Mouse (Mus musculus) spleen, adult 2 months (tissue): Measurements from ENCODE around the gene Ice1. TPM values are rescaled to one million over a fixed set of nuclear protein-coding genes. Genes with fewer than 3 reads are reported as not detected.
A peak's percentile ranks its signal among the peaks of the same experiment; 100 is the strongest.

ENCODE experiments used
- DNase-seq, 2 experiments: peaks; one replicate each; pipeline versions ENCODE4 v3.0.0 to v3.0.0-alpha.2; 2012 to 2021; ENCODE audit warnings: low spot score in 2 of 2, low read depth in 1 of 2
- H3K27ac ChIP-seq: fragments of 200-500 bp; 2 replicates; pipeline ENCODE4 v1.5.1; 2012; ENCODE audit warnings: low read length, inconsistent platforms; ENCODE audit not compliant: insufficient read depth
- H3K27me3 ChIP-seq: fragments of 200-500 bp; 2 replicates; pipeline ENCODE4 v1.6.1; 2012; ENCODE audit warnings: mild to moderate bottlenecking, moderate library complexity, low read length, inconsistent platforms; ENCODE audit not compliant: control insufficient read depth, insufficient read depth
- H3K36me3 ChIP-seq: fragments of 200-500 bp; 2 replicates; pipeline ENCODE4 v1.6.1; 2012; ENCODE audit warnings: mild to moderate bottlenecking, low read length, inconsistent platforms; ENCODE audit not compliant: control insufficient read depth, insufficient read depth
- H3K4me1 ChIP-seq: fragments of 200-500 bp; 2 replicates; pipeline ENCODE4 v1.6.1; 2011; ENCODE audit warnings: inconsistent platforms; ENCODE audit not compliant: control insufficient read depth, insufficient read depth, insufficient read length
- H3K4me3 ChIP-seq: fragments of 200-500 bp; 2 replicates; pipeline ENCODE4 v1.5.1; 2011; ENCODE audit warnings: mild to moderate bottlenecking, inconsistent platforms; ENCODE audit not compliant: insufficient read depth, insufficient read length; ENCODE audit errors: extremely low read depth
- CTCF ChIP-seq: fragments of 200-500 bp; IDR thresholded peaks from 2 replicates; pipeline ENCODE4 v1.5.1; 2011; ENCODE audit warnings: mild to moderate bottlenecking, inconsistent platforms; ENCODE audit not compliant: insufficient read depth, insufficient read length, insufficient replicate concordance; ENCODE audit errors: extremely low read depth
- POLR2A ChIP-seq: fragments of 200-500 bp; IDR thresholded peaks from 2 replicates; pipeline ENCODE4 v1.6.1; 2011; ENCODE audit warnings: low read depth, low read length, inconsistent platforms
- WGBS: fragments of 180-500 bp; shearing (Covaris S2); methylation state at CpG from one replicate; pipeline ENCODE4 v1.1.7; 2018; 5-methylcytosine and 5-hydroxymethylcytosine counted together
- polyA plus RNA-seq: library from polyadenylated mRNA; depleted of rRNA; stranded (reverse); fragments of >200 nt; gene quantifications from 2 replicates; pipeline ENCODE4 v1.2.3, GENCODE M21; 2012; rRNA removed

Gene Ice1
- 20.4 and 21.4 TPM in 2 replicates for polyA plus RNA-seq

DNA sequence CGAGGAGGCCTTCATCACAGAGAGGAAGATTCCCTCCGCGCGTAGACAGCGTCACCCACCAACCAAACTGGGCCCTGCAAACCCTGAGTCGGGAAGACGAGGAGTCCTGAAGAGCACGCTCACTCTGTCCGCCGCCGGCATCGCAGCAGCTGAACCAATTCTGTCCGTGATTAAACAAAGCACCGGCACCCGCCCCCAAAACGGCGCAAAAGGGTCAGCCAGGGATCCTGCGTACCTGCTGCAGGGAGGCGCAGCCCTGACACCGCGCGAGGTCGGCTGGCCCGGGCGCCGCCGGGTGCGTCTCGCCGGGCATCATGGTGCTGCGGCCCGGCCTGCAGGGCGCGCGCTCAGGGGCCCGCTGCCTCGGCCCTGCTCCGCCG, at the start of gene Ice1:
Gene Ice1, minus strand, starts transcription at position 353 of the 380 bp plus-strand sequence.
- H3K4me3 ChIP-seq = peak within 1 kb of the TSS; percentile 79
- H3K4me1 ChIP-seq = peaks cover 5% of the 10 kb centered on the region; the same call in 1 of the 2 replicates
- DNase-seq = no peak
- no peaks in the 10 kb centered on the region for H3K36me3 ChIP-seq
- peak within 1 kb of the TSS; percentile 98 for H3K27ac ChIP-seq
- TF ChIP-seq CTCF = no peak
- no peak for TF ChIP-seq POLR2A
- 1% methylated on average over 36 of the region's 39 CpGs for WGBS
- no peaks in the 10 kb centered on the region for H3K27me3 ChIP-seq

GRCm38 (mm10) chr13:70685825-70686224, 48.4 kb upstream of the Ice1 start:
- TF ChIP-seq POLR2A (no peak), CTCF (no peak)
- Histone ChIP-seq H3K4me3 (no peak overlapping the region), H3K27ac (no peak overlapping the region), H3K27me3 (no peaks in the 10 kb centered on the region), H3K4me1 (no peaks in the 10 kb centered on the region), H3K36me3 (no peaks in the 10 kb centered on the region)
- DNase-seq = no peak
- whole genome bisulfite sequencing = 87% methylated on average over 5 of the region's 5 CpGs

- Histone ChIP-seq H3K36me3 (no peaks in the 10 kb centered on the region), H3K4me3 (no peak overlapping the region), H3K27ac (no peak overlapping the region), H3K27me3 (no peaks in the 10 kb centered on the region), H3K4me1 (no peaks in the 10 kb centered on the region)
- TF ChIP-seq CTCF = no peak
- no peak for TF ChIP-seq POLR2A
- no peak for DNase-seq
- 85% methylated on average over 7 of the region's 7 CpGs for WGBS
These were observed 47.7 kb upstream of the Ice1 start for GRCm38 (mm10) chr13:70684976-70685609.

DNA sequence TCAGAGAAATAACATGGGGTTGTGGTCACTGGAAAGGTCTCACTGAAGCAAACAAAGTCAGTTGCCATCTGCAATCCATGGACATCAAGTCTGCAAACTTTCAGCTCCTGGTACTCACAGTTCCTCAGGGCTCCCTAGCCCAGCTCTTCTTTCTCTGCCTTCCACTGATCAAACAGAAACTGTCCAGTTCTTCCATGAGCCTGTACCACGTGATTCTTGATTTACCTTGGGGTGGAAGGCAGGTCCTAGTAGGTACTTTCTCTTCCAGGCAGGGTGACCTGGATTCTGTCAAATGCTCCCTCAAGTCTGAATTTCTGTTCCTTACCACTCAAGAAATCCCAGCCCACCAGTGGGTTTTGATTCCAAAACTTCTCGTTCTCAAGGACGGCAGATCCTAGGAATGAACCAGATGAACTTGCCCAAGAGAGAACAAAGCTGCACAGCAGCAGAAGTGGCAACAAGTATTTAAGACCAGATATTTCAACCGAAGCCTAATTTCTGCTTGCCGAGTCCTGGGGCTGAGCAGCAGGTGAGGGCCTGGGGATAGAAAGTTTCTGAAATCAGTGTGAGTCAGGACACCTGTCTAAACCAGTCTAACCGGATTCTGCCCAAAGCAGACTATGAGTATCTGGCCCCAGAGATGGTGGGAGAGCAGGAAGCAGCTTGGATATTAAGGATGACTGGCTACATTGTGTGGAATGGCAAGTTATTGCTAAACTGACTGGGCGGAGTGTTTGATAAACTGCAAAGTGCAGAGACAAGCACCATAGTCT, 44.2 kb upstream of the Ice1 start:
- Histone ChIP-seq H3K4me3 (no peak overlapping the region), H3K27ac (no peak overlapping the region), H3K36me3 (no peaks in the 10 kb centered on the region), H3K4me1 (no peaks in the 10 kb centered on the region), H3K27me3 (no peaks in the 10 kb centered on the region)
- TF ChIP-seq CTCF (no peak), POLR2A (no peak)
- whole genome bisulfite sequencing = 85% methylated on average over 7 of the region's 7 CpGs
- DNase-seq = no peak

GRCm38 (mm10) chr13:70680316-70680715, 42.9 kb upstream of the Ice1 start:
- TF ChIP-seq POLR2A = no peak
- no peak for TF ChIP-seq CTCF
- Histone ChIP-seq H3K4me3 (no peak overlapping the region), H3K4me1 (no peaks in the 10 kb centered on the region), H3K27me3 (no peaks in the 10 kb centered on the region), H3K36me3 (no peaks in the 10 kb centered on the region), H3K27ac (no peak overlapping the region)
- DNase-seq = no peak
- WGBS = 78% methylated on average over 3 of the region's 3 CpGs

GRCm38 (mm10) chr13:70677689-70678088, 40.3 kb upstream of the Ice1 start:
- H3K36me3 ChIP-seq = no peaks in the 10 kb centered on the region
- TF ChIP-seq POLR2A = no peak
- no peak for TF ChIP-seq CTCF
- WGBS = 75% methylated on average over 5 of the region's 5 CpGs
- no peaks in the 10 kb centered on the region for H3K4me1 ChIP-seq
- no peak overlapping the region for H3K27ac ChIP-seq
- no peak for DNase-seq
- no peak overlapping the region for H3K4me3 ChIP-seq
- H3K27me3 ChIP-seq = no peaks in the 10 kb centered on the region
